Mouse (Mus musculus): Measurements from ENCODE around the gene Tiparp. TPM values are rescaled to one million over a fixed set of nuclear protein-coding genes. Genes with fewer than 3 reads are reported as not detected.

The Tiparp gene
- polyA plus RNA-seq, 1 experiment, result 6.6 TPM

DNA sequence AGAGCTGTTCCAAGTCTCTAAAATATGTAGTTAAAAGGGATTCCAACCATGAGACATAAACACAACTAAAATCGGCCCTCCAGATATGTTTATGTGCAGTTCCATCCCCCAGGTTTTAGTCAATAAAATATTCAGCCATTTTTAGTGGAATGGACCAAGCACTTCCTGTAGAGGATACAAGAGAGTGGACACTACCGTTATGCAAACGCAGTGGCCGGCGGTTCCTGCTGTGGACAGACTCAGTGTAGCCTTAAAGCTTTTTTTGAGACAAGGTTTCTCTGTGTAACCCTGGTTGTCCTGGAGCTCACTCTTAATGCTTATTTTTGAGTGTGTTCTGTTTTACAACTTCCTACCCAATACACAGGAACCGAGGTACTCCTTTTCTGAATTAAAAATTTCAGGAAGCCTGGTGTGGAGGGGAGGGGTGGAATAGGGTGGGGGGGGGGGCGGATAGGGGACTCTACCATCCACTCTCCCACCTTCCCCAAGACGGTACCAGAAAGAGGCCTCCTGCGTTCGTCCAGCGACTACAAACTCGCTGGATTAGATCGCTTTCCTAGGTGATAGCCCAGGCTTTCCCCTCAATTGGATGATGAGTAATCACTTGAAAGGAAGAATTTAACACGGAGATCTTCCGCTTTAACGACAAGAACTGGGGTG, 57.7 kb downstream of the Tiparp start:
- peak overlapping the region; percentile 13 for H3K4me3 ChIP-seq (ENCODE audit: control insufficient read depth, insufficient read depth, low read length)
- H3K36me3 ChIP-seq (ENCODE audit: control insufficient read depth, insufficient read depth, low read length), result no peaks in the 10 kb centered on the region
- TF ChIP-seq CTCF (IDR thresholded peaks at IDR 0.05; ENCODE audit: borderline replicate concordance, control insufficient read depth, extremely low read depth, insufficient read depth, low read length, poor library complexity) (no peak), POLR2A (IDR thresholded peaks at IDR 0.05; ENCODE audit: control insufficient read depth, extremely low read depth, insufficient read depth, low read length, poor library complexity) (no peak)
- H3K4me1 ChIP-seq (replicated peaks; ENCODE audit: control insufficient read depth, insufficient read depth, low read length), result peaks cover 7% of the 10 kb centered on the region
- no peak for DNase-seq
- 35% methylated on average over 16 of the region's 16 CpGs for WGBS
- H3K27ac ChIP-seq (ENCODE audit: control insufficient read depth, insufficient read depth, low read length), result no peak overlapping the region
- no peaks in the 10 kb centered on the region for H3K27me3 ChIP-seq (ENCODE audit: control insufficient read depth, insufficient read depth, low read length)

DNA sequence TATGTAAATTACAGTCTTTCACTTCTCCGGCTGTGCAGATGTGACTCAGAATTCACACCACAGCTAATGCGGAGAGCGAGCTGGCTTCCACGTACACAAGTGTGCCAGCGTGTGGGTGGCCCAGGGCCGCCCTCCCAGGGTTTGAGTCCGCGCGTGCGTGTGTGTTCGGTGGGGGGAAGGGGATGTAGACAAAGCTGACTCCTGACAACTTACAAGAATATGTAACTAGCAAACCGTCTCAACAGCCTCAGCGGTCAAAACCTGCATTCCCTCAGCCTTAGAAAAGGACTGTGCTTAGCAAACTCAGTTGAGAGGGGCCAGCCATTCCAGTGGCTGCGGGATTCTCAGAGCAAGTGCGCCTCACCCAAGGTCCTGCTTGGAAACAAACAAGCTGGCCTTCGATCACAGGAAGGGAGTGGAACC, 58.3 kb downstream of the Tiparp start:
- Histone ChIP-seq H3K36me3 (ENCODE audit: control insufficient read depth, insufficient read depth, low read length) (no peaks in the 10 kb centered on the region), H3K27me3 (ENCODE audit: control insufficient read depth, insufficient read depth, low read length) (no peaks in the 10 kb centered on the region), H3K4me3 (ENCODE audit: control insufficient read depth, insufficient read depth, low read length) (peak overlapping the region; percentile 13), H3K27ac (ENCODE audit: control insufficient read depth, insufficient read depth, low read length) (no peak overlapping the region), H3K4me1 (replicated peaks; ENCODE audit: control insufficient read depth, insufficient read depth, low read length) (peaks cover 6% of the 10 kb centered on the region)
- DNase-seq, result peak; percentile 19
- WGBS, result 15% methylated on average over 16 of the region's 16 CpGs
- TF ChIP-seq CTCF (IDR thresholded peaks at IDR 0.05; ENCODE audit: borderline replicate concordance, control insufficient read depth, extremely low read depth, insufficient read depth, low read length, poor library complexity) (no peak), POLR2A (IDR thresholded peaks at IDR 0.05; ENCODE audit: control insufficient read depth, extremely low read depth, insufficient read depth, low read length, poor library complexity) (no peak)

DNA sequence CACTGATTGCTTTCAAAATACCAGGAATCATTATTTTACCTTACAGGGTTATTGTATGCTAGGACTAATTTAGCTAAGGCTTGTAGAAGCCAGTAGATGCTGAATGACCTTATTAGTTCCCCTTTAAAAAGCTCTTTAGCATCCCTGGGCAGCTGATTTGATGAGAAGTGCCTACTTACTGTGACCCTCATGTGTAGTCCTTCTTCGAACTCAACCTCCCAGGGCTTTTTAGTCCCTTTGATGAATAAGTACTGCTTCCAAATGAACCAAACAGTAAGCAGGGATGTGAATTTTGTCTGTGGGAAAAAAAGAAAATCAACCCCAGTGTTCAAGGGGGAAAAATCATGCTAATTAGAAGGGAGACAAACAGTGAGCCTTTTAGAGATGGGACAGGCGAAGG, 58.8 kb downstream of the Tiparp start:
- no peak for DNase-seq
- no peak overlapping the region for H3K4me3 ChIP-seq (ENCODE audit: control insufficient read depth, insufficient read depth, low read length)
- no peaks in the 10 kb centered on the region for H3K27me3 ChIP-seq (ENCODE audit: control insufficient read depth, insufficient read depth, low read length)
- no peak overlapping the region for H3K27ac ChIP-seq (ENCODE audit: control insufficient read depth, insufficient read depth, low read length)
- H3K36me3 ChIP-seq (ENCODE audit: control insufficient read depth, insufficient read depth, low read length), result no peaks in the 10 kb centered on the region
- WGBS, result 99% methylated on average over 2 of the region's 2 CpGs
- peaks cover 4% of the 10 kb centered on the region for H3K4me1 ChIP-seq (replicated peaks; ENCODE audit: control insufficient read depth, insufficient read depth, low read length)
- TF ChIP-seq POLR2A (IDR thresholded peaks at IDR 0.05; ENCODE audit: control insufficient read depth, extremely low read depth, insufficient read depth, low read length, poor library complexity), result no peak
- no peak for TF ChIP-seq CTCF (IDR thresholded peaks at IDR 0.05; ENCODE audit: borderline replicate concordance, control insufficient read depth, extremely low read depth, insufficient read depth, low read length, poor library complexity)

DNA sequence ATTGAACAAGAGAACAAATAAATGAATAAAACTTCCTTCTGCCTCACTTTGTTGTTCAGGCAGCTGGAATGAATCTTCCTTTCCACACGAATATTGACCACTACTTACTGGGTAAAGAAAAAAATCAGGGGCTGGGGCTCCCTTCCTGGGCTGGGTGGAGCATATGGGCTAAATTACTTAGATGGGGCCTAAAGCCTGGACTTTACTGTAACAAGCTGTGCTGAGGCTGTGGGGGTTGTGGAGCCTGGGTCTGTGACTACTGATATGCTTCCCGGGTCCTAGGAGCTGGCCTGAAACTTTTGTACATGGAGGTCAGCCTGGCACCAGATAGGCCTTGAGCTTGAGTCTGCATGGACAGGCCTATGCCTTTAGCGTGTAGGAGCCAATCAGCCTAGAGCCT, 60.2 kb downstream of the Tiparp start:
- DNase-seq, result no peak
- H3K27ac ChIP-seq (ENCODE audit: control insufficient read depth, insufficient read depth, low read length), result no peak overlapping the region
- H3K36me3 ChIP-seq (ENCODE audit: control insufficient read depth, insufficient read depth, low read length), result no peaks in the 10 kb centered on the region
- peaks cover 4% of the 10 kb centered on the region for H3K4me1 ChIP-seq (replicated peaks; ENCODE audit: control insufficient read depth, insufficient read depth, low read length)
- no peaks in the 10 kb centered on the region for H3K27me3 ChIP-seq (ENCODE audit: control insufficient read depth, insufficient read depth, low read length)
- 92% methylated on average over 3 of the region's 3 CpGs for WGBS
- no peak for TF ChIP-seq CTCF (IDR thresholded peaks at IDR 0.05; ENCODE audit: borderline replicate concordance, control insufficient read depth, extremely low read depth, insufficient read depth, low read length, poor library complexity)
- TF ChIP-seq POLR2A (IDR thresholded peaks at IDR 0.05; ENCODE audit: control insufficient read depth, extremely low read depth, insufficient read depth, low read length, poor library complexity), result no peak
- H3K4me3 ChIP-seq (ENCODE audit: control insufficient read depth, insufficient read depth, low read length), result no peak overlapping the region

DNA sequence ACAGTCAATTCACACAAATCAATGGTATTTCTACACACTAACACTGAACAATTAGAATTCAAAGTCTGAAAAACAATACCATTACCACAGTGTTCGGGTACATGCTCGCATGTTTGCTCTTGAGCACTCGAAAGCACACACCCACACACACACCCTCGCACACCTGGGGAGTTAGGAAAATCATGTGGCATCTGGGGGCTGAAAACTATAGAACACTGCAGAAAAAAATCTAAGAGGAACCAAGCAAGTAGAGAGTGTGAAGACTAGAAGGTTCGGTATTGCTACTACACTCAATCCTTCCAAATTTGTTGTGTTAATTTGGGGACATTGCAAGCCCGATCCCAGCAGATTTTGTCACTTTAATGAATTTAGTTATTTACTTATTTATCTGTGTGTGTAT, 64.6 kb downstream of the Tiparp start:
- TF ChIP-seq POLR2A (IDR thresholded peaks at IDR 0.05; ENCODE audit: control insufficient read depth, extremely low read depth, insufficient read depth, low read length, poor library complexity) (no peak), CTCF (IDR thresholded peaks at IDR 0.05; ENCODE audit: borderline replicate concordance, control insufficient read depth, extremely low read depth, insufficient read depth, low read length, poor library complexity) (no peak)
- Histone ChIP-seq H3K36me3 (ENCODE audit: control insufficient read depth, insufficient read depth, low read length) (no peaks in the 10 kb centered on the region), H3K27me3 (ENCODE audit: control insufficient read depth, insufficient read depth, low read length) (no peaks in the 10 kb centered on the region), H3K4me3 (ENCODE audit: control insufficient read depth, insufficient read depth, low read length) (no peak overlapping the region), H3K27ac (ENCODE audit: control insufficient read depth, insufficient read depth, low read length) (peak overlapping the region; percentile 39; the same call in 1 of the 2 replicates), H3K4me1 (replicated peaks; ENCODE audit: control insufficient read depth, insufficient read depth, low read length) (peaks cover 2% of the 10 kb centered on the region)
- no peak for DNase-seq
- WGBS, result 90% methylated on average over 6 of the region's 6 CpGs

DNA sequence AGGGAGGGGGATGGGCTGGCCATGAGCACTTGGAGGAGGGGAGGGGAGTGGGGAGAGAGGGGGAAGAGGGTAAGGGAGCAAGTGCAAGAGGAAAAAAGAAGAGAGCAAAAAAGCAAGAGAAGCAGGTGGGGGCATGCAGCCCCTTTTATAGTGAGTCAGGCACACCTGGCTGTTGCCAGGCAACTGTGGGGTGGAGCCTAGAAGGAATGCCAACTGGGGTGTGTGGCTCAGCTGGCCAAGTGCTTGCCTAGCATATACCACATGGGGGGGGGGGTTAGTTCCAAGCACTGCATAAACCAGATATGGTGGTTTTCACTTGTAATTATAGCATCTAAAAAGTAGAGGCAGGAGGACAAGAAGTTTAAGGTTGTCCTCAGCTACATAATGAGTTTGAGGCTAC, 66.3 kb downstream of the Tiparp start:
- no peaks in the 10 kb centered on the region for H3K36me3 ChIP-seq (ENCODE audit: control insufficient read depth, insufficient read depth, low read length)
- TF ChIP-seq POLR2A (IDR thresholded peaks at IDR 0.05; ENCODE audit: control insufficient read depth, extremely low read depth, insufficient read depth, low read length, poor library complexity) (no peak), CTCF (IDR thresholded peaks at IDR 0.05; ENCODE audit: borderline replicate concordance, control insufficient read depth, extremely low read depth, insufficient read depth, low read length, poor library complexity) (no peak)
- H3K27me3 ChIP-seq (ENCODE audit: control insufficient read depth, insufficient read depth, low read length), result no peaks in the 10 kb centered on the region
- H3K4me1 ChIP-seq (replicated peaks; ENCODE audit: control insufficient read depth, insufficient read depth, low read length), result peaks cover 2% of the 10 kb centered on the region
- peak; percentile 69 for DNase-seq
- no peak overlapping the region for H3K4me3 ChIP-seq (ENCODE audit: control insufficient read depth, insufficient read depth, low read length)
- H3K27ac ChIP-seq (ENCODE audit: control insufficient read depth, insufficient read depth, low read length), result no peak overlapping the region

DNA sequence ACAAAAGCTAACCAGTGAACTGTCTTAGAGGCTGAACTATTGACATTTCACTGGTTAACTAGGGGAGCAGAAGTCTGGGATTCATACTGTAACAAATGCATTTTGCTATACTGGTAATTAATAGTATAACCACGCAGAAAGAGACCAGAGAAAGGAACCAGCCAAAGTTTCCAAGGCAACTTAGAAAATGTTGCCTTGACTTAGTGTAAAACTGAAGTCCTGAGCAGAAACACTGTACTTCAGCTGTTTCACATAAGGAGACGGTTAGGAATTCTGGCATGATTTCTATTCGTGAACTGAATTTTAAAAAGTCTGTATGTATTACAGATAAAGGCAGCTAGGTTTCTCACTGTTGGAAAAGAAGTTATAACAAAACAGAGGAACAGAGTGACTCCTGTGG, 67.0 kb downstream of the Tiparp start:
- no peak overlapping the region for H3K4me3 ChIP-seq (ENCODE audit: control insufficient read depth, insufficient read depth, low read length)
- no peak overlapping the region for H3K27ac ChIP-seq (ENCODE audit: control insufficient read depth, insufficient read depth, low read length)
- 95% methylated on average over 3 of the region's 3 CpGs for WGBS
- no peak for TF ChIP-seq POLR2A (IDR thresholded peaks at IDR 0.05; ENCODE audit: control insufficient read depth, extremely low read depth, insufficient read depth, low read length, poor library complexity)
- TF ChIP-seq CTCF (IDR thresholded peaks at IDR 0.05; ENCODE audit: borderline replicate concordance, control insufficient read depth, extremely low read depth, insufficient read depth, low read length, poor library complexity), result no peak
- no peaks in the 10 kb centered on the region for H3K27me3 ChIP-seq (ENCODE audit: control insufficient read depth, insufficient read depth, low read length)
- peaks cover 2% of the 10 kb centered on the region for H3K4me1 ChIP-seq (replicated peaks; ENCODE audit: control insufficient read depth, insufficient read depth, low read length)
- H3K36me3 ChIP-seq (ENCODE audit: control insufficient read depth, insufficient read depth, low read length), result no peaks in the 10 kb centered on the region
- DNase-seq, result no peak

Measured in thymus, adult 2 months (tissue).